Mouse (Mus musculus) kidney, postnatal 14 days (tissue): ENCODE measurements at regions not wholly inside any gene's neighbourhood (a gene's known extent, or its start where the extent isn't known, plus 50 kb on each side); places are given as distances from the start of the nearest gene placed in this dataset.

Source experiments
- DNase-seq: peaks from one replicate; pipeline ENCODE4 v3.0.0; 2022; ENCODE audit warnings: mixed read lengths

- no peak for DNase-seq
Observed at GRCm38 (mm10) chr7:118042914-118043313, 73.1 kb downstream of the Rps15a start.

- DNase-seq: no peak
Observed at GRCm38 (mm10) chr7:118039862-118040261, 76.1 kb downstream of the Rps15a start.

- DNase-seq: no peak
Observed at GRCm38 (mm10) chr7:118037062-118037461, 78.9 kb downstream of the Rps15a start.

GRCm38 (mm10) chr7:118026106-118026526 is 89.9 kb downstream of the Rps15a start:
- no peak for DNase-seq

- DNase-seq: no peak
Observed at GRCm38 (mm10) chr7:118004620-118005019, 111.4 kb downstream of the Rps15a start.

GRCm38 (mm10) chr7:118001881-118002280 is 114.1 kb downstream of the Rps15a start:
- no peak for DNase-seq

- DNase-seq: peak; percentile 56
Observed at GRCm38 (mm10) chr7:118001121-118001520, 114.9 kb downstream of the Rps15a start.

GRCm38 (mm10) chr7:117982177-117982576 is 133.8 kb downstream of the Rps15a start:
- no peak for DNase-seq

- DNase-seq: no peak
Observed at GRCm38 (mm10) chr7:117971176-117971575, 144.8 kb downstream of the Rps15a start.

GRCm38 (mm10) chr7:117943435-117943834 is 172.6 kb downstream of the Rps15a start:
- DNase-seq: no peak

GRCm38 (mm10) chr7:117939618-117940017 is 176.4 kb downstream of the Rps15a start:
- no peak for DNase-seq

GRCm38 (mm10) chr7:117934908-117935307 is 181.1 kb downstream of the Rps15a start:
- DNase-seq: no peak

GRCm38 (mm10) chr7:117931234-117931895 is 184.6 kb downstream of the Rps15a start:
- DNase-seq: no peak

GRCm38 (mm10) chr7:117930392-117930791 is 185.6 kb downstream of the Rps15a start:
- no peak for DNase-seq

- no peak for DNase-seq
Observed at GRCm38 (mm10) chr7:117926396-117926795, 189.6 kb downstream of the Rps15a start.

GRCm38 (mm10) chr7:117922270-117922669 is 193.7 kb downstream of the Rps15a start:
- no peak for DNase-seq

GRCm38 (mm10) chr7:117918206-117918995 is 197.6 kb downstream of the Rps15a start:
- no peak for DNase-seq

- DNase-seq: no peak
Observed at GRCm38 (mm10) chr7:117916915-117917314, 199.1 kb downstream of the Rps15a start.

- DNase-seq: no peak
Observed at GRCm38 (mm10) chr7:117912453-117912852, 203.5 kb downstream of the Rps15a start.

GRCm38 (mm10) chr7:117911062-117911461 is 204.9 kb downstream of the Rps15a start:
- DNase-seq: no peak

GRCm38 (mm10) chr7:117896528-117896927 is 219.5 kb downstream of the Rps15a start:
- DNase-seq: peak; percentile 77

- DNase-seq: no peak
Observed at GRCm38 (mm10) chr7:117887288-117887687, 228.7 kb downstream of the Rps15a start.

GRCm38 (mm10) chr7:117882803-117883202 is 233.2 kb downstream of the Rps15a start:
- DNase-seq: peak; percentile 71

- DNase-seq: no peak
Observed at GRCm38 (mm10) chr7:117878903-117879302, 237.1 kb downstream of the Rps15a start.
